Mouse (Mus musculus): Measurements from ENCODE around the gene Armc12.

Gene Armc12

DNA sequence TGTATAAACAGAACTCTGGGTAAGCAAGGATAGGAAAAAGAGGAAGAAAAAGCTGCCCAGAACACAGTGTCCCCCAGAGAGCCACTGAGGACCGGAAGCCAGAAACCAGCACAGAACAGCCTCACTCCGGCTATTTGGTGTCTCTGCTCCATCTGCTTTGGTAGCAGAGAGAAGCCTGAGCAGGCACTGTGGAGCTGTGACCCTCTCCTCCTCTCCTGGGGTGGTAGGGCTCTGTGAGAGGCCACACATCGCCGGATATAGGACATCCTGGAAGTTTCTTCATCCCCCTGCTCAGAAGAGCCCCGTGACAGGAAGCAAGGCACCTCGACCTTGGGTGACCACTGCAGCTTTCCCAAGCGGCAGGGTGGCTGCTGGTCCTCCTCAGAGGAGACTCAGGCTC, 16.8 kb upstream of the Armc12 start:
- no peak for DNase-seq

GRCm38 (mm10) chr17:28514555-28514954, 16.1 kb upstream of the Armc12 start:
- DNase-seq = no peak

DNA sequence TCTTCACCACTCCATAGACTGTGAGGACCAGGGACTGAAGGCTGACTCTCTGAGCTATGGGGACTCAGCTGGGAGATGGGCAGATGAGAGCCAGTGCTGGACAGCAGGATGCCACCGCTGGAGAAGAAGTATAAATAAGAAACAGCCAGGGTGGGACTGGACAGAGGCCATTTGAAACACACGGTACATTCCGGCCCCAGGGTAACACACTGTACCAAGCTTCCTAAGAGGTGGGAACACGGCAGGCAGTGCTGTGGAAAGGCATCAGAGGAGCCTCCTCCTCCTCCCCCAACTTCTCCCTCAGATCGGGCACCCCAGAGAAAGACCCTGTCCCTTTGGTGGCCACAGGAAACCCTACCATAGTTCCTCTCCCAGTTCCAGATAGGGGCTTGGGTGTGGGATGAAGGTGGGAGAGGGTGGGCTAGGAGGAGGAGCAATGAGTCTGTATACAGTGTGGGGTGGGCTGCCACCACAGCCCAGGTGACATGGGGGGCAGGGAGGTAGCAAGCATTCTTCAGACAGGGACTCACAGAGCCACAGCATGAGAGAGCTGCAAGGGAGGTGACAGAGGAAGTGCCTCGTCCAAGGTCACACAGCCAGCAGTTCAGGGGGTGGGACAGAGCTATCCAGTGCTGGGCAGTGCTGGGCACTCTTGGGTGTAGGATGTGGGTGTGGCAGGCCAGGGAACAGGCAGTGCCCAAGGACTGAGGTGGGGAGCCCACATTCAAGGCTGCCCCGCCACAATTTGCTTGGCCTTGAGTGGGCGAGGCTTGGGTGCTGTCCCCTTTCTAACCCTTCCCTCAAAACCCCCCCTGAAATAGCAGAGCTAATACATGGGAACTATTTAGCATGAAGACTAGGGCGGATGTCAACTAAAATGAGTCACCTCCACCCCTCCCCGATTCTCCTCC, 14.9 kb upstream of the Armc12 start:
- DNase-seq = no peak

GRCm38 (mm10) chr17:28516881-28517280, 13.7 kb upstream of the Armc12 start:
- no peak for DNase-seq

GRCm38 (mm10) chr17:28517441-28517955, 13.1 kb upstream of the Armc12 start, which contains the start of gene Fkbp5:
Gene Fkbp5 (minus strand): TSS chr17:28517527.
- DNase-seq = peak; percentile 64

DNA sequence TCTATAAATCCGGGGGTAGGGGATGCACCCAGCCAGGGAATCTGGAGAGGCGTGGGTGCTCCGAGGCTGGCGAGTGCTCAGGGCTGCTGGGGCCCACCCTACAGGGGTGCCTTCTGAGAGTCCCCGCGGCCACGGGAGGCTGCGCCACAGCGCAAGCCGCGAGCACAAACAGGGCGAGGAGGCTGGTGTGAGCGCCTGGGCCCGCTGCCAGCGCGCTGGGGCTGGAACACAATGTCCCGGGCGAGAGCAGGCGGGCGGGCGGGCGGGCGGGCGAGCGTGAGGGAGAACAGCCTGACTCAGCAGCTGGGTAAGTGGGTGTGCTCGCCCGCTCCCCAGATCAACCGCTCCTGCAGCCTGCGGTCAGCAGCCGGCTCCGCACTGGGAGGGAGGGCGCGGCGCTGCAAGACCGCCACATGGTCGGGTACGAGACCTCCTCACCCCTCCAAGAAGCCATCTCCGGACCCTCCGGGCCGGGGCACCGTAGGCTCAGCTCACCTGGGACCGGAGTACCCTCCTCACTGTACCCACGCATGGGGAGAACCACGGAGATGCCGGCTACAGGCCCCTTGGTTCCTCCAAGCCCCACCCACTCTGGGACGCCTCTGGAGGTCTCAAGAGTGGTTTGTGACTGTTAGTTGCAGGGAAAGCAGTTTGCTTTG, 12.5 kb upstream of the Armc12 start:
- DNase-seq = peak; percentile 62

GRCm38 (mm10) chr17:28518615-28519071, 12.0 kb upstream of the Armc12 start:
- no peak for DNase-seq

DNA sequence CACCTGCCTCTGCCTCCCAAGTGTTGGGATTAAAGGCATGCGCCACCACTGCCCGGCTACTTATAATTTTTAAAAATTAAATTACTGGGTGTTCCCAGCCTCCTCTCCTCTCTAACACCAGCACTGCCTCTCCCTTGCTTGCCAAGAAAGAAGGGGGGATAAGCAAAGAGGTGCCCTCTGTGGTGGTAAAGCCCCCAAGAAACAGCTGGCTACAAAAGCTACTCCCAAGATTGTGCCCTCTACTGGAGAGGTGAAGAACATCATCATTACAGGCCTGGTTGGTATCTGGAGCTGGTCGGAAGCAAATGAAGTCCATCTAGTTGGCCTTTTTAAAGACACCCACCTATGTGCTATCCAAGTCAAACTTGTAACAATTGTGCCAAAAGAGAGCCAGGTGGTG, 10.8 kb upstream of the Armc12 start:
- no peak for DNase-seq

GRCm38 (mm10) chr17:28520561-28520960, 10.0 kb upstream of the Armc12 start:
- DNase-seq = no peak

DNA sequence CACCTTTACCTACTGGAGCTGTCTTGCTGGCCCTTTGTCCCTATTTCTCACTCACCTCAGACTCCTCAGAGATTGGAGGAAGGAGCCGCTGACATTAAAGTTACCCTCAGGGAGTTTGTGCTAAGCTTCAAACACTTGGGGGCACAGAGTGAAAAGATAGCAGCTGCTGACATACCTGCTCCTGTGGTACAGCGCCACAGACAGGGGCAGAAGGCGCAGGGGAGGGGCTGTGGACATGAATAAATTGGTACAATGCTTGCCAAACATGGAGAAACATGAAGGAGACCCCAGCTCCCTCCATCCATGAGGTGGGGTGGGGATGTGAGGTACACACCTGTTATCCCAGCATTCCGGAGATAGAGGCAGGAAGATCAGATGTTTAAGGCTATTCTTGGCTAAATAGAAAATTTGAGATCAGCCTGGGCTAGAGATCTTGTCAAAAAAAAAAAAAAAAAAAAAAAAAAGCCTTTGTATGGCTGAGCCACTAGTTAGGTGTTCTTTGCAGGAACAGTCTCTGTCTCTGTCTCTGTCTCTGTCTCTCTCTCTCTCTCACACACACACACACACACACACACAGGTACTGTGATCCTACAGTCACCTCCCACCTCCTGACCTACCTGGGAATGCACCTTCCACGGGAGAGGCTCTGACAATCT, 9.4 kb upstream of the Armc12 start:
- no peak for DNase-seq

- DNase-seq = no peak
These were observed 8.7 kb upstream of the Armc12 start for GRCm38 (mm10) chr17:28521920-28522319.

DNA sequence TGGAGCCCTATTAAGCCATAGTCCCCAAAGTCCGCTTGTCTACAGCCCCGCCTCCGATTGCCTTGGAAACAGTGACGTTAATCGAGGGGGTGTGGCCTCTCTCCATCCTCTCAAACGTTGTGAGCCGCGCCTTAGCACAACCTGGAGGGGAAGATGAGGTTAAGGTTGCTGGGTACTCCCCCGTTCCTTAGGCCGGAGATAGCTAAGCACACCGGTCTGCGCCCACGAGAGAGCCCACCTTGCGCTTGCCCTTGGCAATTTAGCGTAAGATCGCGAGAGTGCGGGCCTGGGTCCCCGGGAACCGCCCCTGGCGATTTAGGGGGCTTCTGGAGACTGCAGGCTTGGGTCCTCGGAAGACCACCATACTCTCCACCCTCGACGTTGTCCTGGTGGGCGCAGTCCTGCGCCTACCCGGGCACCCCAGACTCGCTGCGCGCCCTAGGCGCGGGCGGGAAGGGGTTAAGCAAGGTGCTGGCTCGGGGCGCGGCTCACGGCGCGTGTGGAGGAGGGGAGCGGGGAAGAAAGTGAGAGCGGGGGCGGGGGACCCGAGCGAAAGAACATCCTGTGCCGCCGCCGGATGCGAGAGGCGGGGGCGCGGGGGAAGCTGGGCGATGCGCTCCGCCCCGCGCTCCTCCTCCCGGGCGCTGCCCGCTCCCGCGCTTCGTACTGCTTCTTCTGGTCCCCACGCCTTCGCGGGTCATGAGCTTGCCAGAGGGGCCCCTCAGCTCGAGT, 7.8 kb upstream of the Armc12 start:
- peak; percentile 94 for DNase-seq

DNA sequence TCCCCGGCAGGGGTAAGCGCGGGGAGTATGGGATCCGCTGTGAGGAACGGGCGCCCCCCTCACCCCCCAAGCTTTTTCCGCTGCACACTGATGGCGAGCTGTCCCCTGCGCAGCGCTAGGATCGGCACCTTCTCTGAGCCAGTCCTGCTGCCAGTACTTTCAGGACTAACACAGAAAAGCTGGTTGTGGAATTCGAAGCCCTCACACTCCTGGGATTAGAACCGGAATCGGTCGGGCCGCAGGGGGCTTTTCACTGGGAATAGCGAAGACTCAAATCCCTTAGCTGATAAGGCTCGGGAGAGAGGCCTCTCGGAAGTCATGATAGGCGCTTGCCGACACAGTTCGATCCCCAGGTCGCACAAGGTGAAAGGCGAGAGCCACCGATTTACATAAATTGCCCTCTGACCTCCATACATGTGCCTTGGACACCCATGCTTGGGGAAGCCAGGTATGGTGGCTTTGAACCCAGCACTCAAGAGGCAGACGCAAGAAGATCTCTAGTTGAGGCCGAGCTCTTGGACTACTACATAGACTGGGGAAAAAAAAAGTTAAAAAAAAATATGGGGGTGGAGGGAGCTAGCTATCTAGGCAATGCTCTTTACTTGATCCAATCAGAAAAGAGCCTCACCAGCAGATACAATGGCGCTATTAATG, 7.1 kb upstream of the Armc12 start:
- DNase-seq = no peak

GRCm38 (mm10) chr17:28524009-28524695, 6.5 kb upstream of the Armc12 start:
- no peak for DNase-seq

DNA sequence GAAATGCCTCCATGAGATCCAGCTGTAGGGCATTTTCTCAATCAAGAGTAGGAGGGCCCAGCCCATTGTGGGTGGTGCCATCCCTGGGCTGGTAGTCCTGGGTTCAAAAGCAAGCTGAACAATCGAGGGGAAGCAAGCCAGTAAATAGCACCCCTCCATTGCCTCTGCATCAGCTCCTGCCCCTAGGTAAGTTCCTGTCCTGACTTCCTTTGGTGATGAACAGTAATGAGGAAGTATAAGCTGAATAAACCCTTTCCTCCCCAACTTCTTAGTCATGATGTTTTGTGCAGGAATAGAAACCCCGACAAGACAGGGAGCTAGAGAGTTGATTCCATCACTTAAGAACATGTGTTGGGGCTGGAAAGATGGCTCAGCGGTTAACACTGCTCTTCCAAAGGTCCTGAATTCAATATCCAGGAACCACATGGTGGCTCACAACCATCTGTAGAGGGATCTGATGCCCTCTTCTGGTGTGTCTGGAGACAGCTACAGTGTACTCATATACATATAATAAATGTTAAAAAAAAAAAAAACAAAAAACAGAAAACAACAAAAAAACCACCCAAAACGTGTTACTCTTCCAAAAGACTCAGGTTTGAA, 5.7 kb upstream of the Armc12 start:
- no peak for DNase-seq

DNA sequence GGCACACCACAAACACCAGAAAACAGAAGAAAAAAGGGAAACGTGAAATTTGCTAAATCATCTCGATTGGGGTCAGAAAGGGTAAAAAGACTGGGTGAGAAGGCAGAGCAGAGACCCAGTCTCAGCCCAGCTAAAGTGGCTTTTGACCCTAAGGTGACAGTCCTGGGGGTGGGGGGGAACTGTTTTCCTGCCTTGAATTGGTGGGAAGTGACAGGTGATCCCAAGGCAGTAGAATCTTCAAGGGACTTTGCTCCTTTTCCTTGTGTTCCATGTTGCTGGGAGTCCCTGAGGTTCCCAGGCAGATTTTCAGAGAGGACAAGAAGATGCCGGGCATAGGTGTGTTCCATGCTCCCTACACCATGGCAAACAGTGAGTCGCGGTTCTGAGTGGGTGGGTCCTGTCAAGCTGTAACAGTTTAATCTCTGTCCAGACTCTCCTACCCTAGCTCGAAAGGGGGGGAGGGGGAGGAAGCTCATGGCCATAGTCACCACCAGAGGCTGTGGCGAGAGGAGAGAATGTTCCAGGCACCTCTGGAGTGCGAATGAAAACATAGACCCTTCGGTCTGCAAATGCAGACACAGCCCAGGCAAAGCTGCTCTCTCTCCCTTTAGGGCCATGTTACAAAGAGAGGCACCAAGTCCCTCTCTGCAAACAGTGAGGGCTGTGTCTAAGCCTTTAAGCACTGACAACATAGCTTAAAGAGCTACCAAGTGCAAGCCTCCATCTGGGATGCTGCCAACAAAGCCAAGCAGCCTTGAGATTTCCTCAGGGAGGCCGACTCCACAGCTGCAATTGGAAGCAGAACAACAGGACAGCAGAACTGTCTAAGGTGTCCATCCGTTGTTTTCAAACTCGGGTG, 3.2 kb upstream of the Armc12 start:
- DNase-seq = no peak

DNA sequence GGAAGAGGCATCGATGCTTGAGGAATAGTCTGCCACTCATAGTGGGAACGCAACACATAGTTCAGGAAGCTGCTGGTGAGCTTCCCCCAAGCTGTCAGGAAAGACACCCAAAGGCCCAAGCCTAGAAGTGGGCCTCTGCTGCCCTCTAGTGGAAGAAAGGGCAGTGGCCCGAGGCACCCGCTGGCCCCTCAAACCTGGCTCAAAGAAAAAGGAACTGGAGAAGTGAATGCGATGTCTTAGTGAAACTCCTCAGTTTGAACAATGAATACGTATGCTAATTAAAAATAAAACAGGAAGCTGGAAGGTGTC, 2.6 kb upstream of the Armc12 start:
- DNase-seq = peak; percentile 88

- no peak for DNase-seq
These were observed 1.5 kb upstream of the Armc12 start for GRCm38 (mm10) chr17:28529116-28529515.

GRCm38 (mm10) chr17:28531946-28532345, 1.3 kb downstream of the Armc12 start:
- peak; percentile 39 for DNase-seq

DNA sequence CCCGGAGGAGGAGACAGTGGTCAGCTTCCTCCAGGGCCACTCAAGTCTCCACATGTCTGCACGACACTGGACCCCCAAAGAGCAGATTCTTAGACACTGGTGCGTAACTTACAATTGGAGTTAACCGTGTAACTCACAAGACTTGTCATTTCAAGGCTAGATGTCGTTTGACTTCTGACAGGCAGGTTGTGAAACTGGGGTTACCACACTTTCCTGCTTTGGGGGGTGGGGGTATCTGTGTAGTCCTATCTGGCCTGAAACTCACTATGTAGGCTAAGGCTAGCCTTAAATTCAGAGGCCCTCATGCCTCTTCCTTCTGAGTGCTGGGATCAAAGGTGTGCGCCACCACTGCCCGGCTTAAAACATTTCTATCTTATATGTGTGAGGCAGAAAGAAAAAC, 2.0 kb downstream of the Armc12 start:
- DNase-seq = no peak

Data from embryo, embryonic 11 days (tissue).